Mouse (Mus musculus): ENCODE results near the gene Gm5941.
"Not testable (repeated sequence)": the region's sequence is repeated elsewhere in the genome, so short reads cannot be mapped to it uniquely, and the experiment has no call there.

The Gm5941 gene

DNA sequence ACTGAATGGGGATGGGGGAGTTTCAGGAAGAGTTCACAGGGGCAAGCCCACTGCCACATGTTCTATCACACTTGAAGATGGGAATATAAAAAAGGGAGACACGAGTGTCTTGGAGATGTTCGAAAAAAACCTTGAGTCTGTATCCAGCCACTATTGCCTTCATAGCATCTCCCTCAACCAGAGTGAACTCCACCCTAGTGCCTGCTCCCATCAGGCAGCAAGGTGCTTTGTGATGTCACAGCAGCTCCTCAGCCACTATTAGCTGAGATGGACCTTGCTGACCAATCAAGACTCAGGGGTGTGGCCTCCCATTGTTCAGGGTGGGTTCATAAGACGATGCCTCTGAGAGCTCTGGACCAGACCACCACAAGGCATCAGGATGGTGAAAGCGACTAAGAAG, at the start of gene Gm5941:
Gene Gm5941 (plus strand): TSS at position 301 of the 400 bp plus-strand sequence.
- H3K9me3 ChIP-seq (ENCODE audit: low read length); H3K4me3 ChIP-seq (replicated peaks; ENCODE audit: low read length); H3K36me3 ChIP-seq (ENCODE audit: insufficient read depth, low read length); H3K4me1 ChIP-seq (replicated peaks; ENCODE audit: low read depth, low read length); H3K27me3 ChIP-seq (ENCODE audit: insufficient read depth, low read length): not testable (repeated sequence)

DNA sequence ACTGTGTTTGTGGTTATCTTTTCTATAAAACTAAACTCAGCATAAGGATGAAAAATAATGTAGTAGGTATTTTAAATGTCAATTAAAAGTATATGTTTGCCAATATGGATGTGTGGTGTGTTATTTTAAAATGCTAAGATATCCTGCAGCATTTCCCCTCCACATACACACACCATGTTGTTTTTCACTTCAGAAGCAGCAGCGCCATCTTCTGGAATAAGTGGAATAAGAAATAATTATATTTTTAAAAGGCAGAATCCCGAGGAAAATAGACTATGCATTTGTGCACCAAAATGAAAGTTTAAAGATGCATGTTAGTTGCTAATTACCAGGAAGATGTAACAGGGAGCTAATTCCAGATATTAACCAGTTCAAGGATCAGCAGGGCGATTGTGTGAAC, 29.3 kb upstream of the Gm5941 start:
- TF ChIP-seq CTCF (conservative IDR thresholded peaks at IDR 0.05; ENCODE audit: low read length) (no peak), NANOG (IDR thresholded peaks at IDR 0.05; ENCODE audit: borderline replicate concordance, low read length) (no peak), POU5F1 (IDR thresholded peaks at IDR 0.05; ENCODE audit: borderline replicate concordance, low read length) (no peak)
- Histone ChIP-seq H3K9me3 (ENCODE audit: low read length) (no peaks in the 10 kb centered on the region), H3K4me1 (replicated peaks; ENCODE audit: low read depth, low read length) (no peaks in the 10 kb centered on the region), H3K36me3 (ENCODE audit: insufficient read depth, low read length) (no peaks in the 10 kb centered on the region), H3K27me3 (ENCODE audit: insufficient read depth, low read length) (no peaks in the 10 kb centered on the region), H3K4me3 (replicated peaks; ENCODE audit: low read length) (no peak overlapping the region)

GRCm38 (mm10) chrX:92464773-92465172, 25.0 kb upstream of the Gm5941 start:
- Histone ChIP-seq H3K4me1 (replicated peaks; ENCODE audit: low read depth, low read length) (no peaks in the 10 kb centered on the region), H3K9me3 (ENCODE audit: low read length) (no peaks in the 10 kb centered on the region), H3K4me3 (replicated peaks; ENCODE audit: low read length) (no peak overlapping the region), H3K36me3 (ENCODE audit: insufficient read depth, low read length) (no peaks in the 10 kb centered on the region), H3K27me3 (ENCODE audit: insufficient read depth, low read length) (no peaks in the 10 kb centered on the region)
- TF ChIP-seq NANOG (IDR thresholded peaks at IDR 0.05; ENCODE audit: borderline replicate concordance, low read length), result no peak
- TF ChIP-seq POU5F1 (IDR thresholded peaks at IDR 0.05; ENCODE audit: borderline replicate concordance, low read length), result no peak
- TF ChIP-seq CTCF (conservative IDR thresholded peaks at IDR 0.05; ENCODE audit: low read length), result no peak

GRCm38 (mm10) chrX:92498254-92498653, 8.5 kb downstream of the Gm5941 start:
- TF ChIP-seq NANOG (IDR thresholded peaks at IDR 0.05; ENCODE audit: borderline replicate concordance, low read length) (no peak), CTCF (conservative IDR thresholded peaks at IDR 0.05; ENCODE audit: low read length) (no peak), POU5F1 (IDR thresholded peaks at IDR 0.05; ENCODE audit: borderline replicate concordance, low read length) (no peak)
- H3K36me3 ChIP-seq (ENCODE audit: insufficient read depth, low read length), result no peaks in the 10 kb centered on the region
- no peak overlapping the region for H3K4me3 ChIP-seq (replicated peaks; ENCODE audit: low read length)
- no peaks in the 10 kb centered on the region for H3K9me3 ChIP-seq (ENCODE audit: low read length)
- H3K27me3 ChIP-seq (ENCODE audit: insufficient read depth, low read length), result no peaks in the 10 kb centered on the region
- no peaks in the 10 kb centered on the region for H3K4me1 ChIP-seq (replicated peaks; ENCODE audit: low read depth, low read length)

GRCm38 (mm10) chrX:92527826-92528225, 38.1 kb downstream of the Gm5941 start:
- H3K27me3 ChIP-seq (ENCODE audit: insufficient read depth, low read length), result no peaks in the 10 kb centered on the region
- H3K9me3 ChIP-seq (ENCODE audit: low read length), result no peaks in the 10 kb centered on the region
- H3K4me3 ChIP-seq (replicated peaks; ENCODE audit: low read length), result no peak overlapping the region
- TF ChIP-seq POU5F1 (IDR thresholded peaks at IDR 0.05; ENCODE audit: borderline replicate concordance, low read length) (no peak), NANOG (IDR thresholded peaks at IDR 0.05; ENCODE audit: borderline replicate concordance, low read length) (no peak), CTCF (conservative IDR thresholded peaks at IDR 0.05; ENCODE audit: low read length) (no peak)
- no peaks in the 10 kb centered on the region for H3K36me3 ChIP-seq (ENCODE audit: insufficient read depth, low read length)
- no peaks in the 10 kb centered on the region for H3K4me1 ChIP-seq (replicated peaks; ENCODE audit: low read depth, low read length)

Data from E14TG2a.4 (cell line).